Mouse (Mus musculus) limb, embryonic 11.5 days (tissue): ENCODE measurements at regions not wholly inside any gene's neighbourhood (a gene's known extent, or its start where the extent isn't known, plus 50 kb on each side); places are given as distances from the start of the nearest gene placed in this dataset.

Experiments
- ATAC-seq: fragments of 200-750 bp; cut with Nextera tagmentation; 2 replicates; pipeline ENCODE4 v1.8.0; 2017; ENCODE audit warnings: low read depth; ENCODE audit not compliant: insufficient number of reproducible peaks, low FRiP score, low TSS enrichment
- DNase-seq: peaks from one replicate; pipeline ENCODE4 v3.0.0-alpha.2; 2015; ENCODE audit warnings: low spot score
- H3K27ac ChIP-seq: fragments of 300-500 bp; sonication (generic); replicated peaks from 2 replicates; pipeline ENCODE4 v1.5.1; 2014; ENCODE audit warnings: low read depth, mild to moderate bottlenecking, low read length
- H3K27me3 ChIP-seq: fragments of 300-500 bp; sonication (generic); 2 replicates; pipeline ENCODE4 v1.6.1; 2014; ENCODE audit warnings: mild to moderate bottlenecking, low read length, mixed read lengths; ENCODE audit not compliant: control insufficient read depth, insufficient read depth
- H3K36me3 ChIP-seq: fragments of 300-500 bp; sonication (generic); 2 replicates; pipeline ENCODE4 v1.6.1; 2014; ENCODE audit warnings: mild to moderate bottlenecking, low read length, moderate library complexity, mixed read lengths; ENCODE audit not compliant: control insufficient read depth, insufficient read depth
- H3K4me1 ChIP-seq: fragments of 300-500 bp; sonication (generic); 2 replicates; pipeline ENCODE4 v1.6.1; 2014; ENCODE audit warnings: low read length, mixed read lengths; ENCODE audit not compliant: control insufficient read depth, insufficient read depth
- H3K4me2 ChIP-seq: fragments of 300-500 bp; sonication (generic); 2 replicates; pipeline ENCODE4 v1.6.1; 2014; ENCODE audit warnings: low read depth, mild to moderate bottlenecking, moderate library complexity; ENCODE audit not compliant: severe bottlenecking
- H3K4me3 ChIP-seq: fragments of 300-500 bp; sonication (generic); 2 replicates; pipeline ENCODE4 v1.5.1; 2014; ENCODE audit warnings: low read depth, low read length
- H3K9ac ChIP-seq: fragments of 300-500 bp; sonication (generic); 2 replicates; pipeline ENCODE4 v1.6.1; 2014; ENCODE audit warnings: mild to moderate bottlenecking, low read length
- H3K9me3 ChIP-seq: fragments of 300-500 bp; sonication (generic); 2 replicates; pipeline ENCODE4 v1.6.1; 2016; ENCODE audit warnings: low read length; ENCODE audit not compliant: control insufficient read depth
- WGBS: fragments of 180-500 bp; shearing (Covaris S2); extraction: QIAGEN DNeasy Blood & Tissue Kit; methylation state at CpG from one replicate; pipeline ENCODE4 v1.1.7; 2014; 5-methylcytosine and 5-hydroxymethylcytosine counted together

DNA sequence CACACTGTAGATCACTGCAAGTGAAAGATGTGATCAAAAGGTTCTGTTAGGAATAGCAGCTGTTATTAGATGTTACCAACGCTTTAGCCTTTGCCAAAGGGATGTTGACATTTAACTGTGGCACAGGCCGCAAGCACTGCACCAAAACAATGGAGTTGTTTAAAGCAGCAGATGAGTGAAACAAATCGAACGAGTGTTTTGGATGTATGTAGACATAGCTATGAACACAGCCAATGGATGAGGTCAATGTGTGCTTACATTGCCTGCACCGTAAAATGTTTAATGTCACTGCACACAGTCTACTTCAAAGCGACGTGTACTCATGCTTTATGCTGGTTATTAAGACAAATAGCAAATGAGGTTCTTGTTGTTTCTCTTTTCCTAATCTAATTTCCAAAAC is 602.7 kb downstream of the Fat4 start:
- no peak overlapping the region for H3K4me2 ChIP-seq
- no peak overlapping the region for H3K27ac ChIP-seq
- WGBS = 80% methylated on average over 7 of the region's 7 CpGs
- H3K4me3 ChIP-seq = no peak overlapping the region
- no peaks in the 10 kb centered on the region for H3K36me3 ChIP-seq
- no peaks in the 10 kb centered on the region for H3K9me3 ChIP-seq
- no peaks in the 10 kb centered on the region for H3K4me1 ChIP-seq
- H3K9ac ChIP-seq = no peak overlapping the region
- ATAC-seq (no peak), DNase-seq (no peak)
- no peaks in the 10 kb centered on the region for H3K27me3 ChIP-seq

GRCm38 (mm10) chr3:39494363-39494762 is 607.6 kb downstream of the Fat4 start:
- Histone ChIP-seq H3K36me3 (no peaks in the 10 kb centered on the region), H3K4me3 (no peak overlapping the region), H3K4me1 (no peaks in the 10 kb centered on the region), H3K4me2 (no peak overlapping the region), H3K27ac (no peak overlapping the region), H3K27me3 (no peaks in the 10 kb centered on the region), H3K9ac (no peak overlapping the region), H3K9me3 (no peaks in the 10 kb centered on the region)
- WGBS = 92% methylated on average over 3 of the region's 3 CpGs
- ATAC-seq (no peak), DNase-seq (no peak)

GRCm38 (mm10) chr3:39528087-39528486 is 641.3 kb downstream of the Fat4 start:
- no peak for ATAC-seq
- Histone ChIP-seq H3K36me3 (no peaks in the 10 kb centered on the region), H3K4me3 (no peak overlapping the region), H3K27ac (no peak overlapping the region), H3K9ac (no peak overlapping the region), H3K27me3 (no peaks in the 10 kb centered on the region), H3K4me1 (no peaks in the 10 kb centered on the region), H3K4me2 (no peak overlapping the region), H3K9me3 (no peaks in the 10 kb centered on the region)
- WGBS = 78% methylated on average over 5 of the region's 5 CpGs
- no peak for DNase-seq

GRCm38 (mm10) chr3:39537515-39537914 is 650.8 kb downstream of the Fat4 start:
- H3K9me3 ChIP-seq = no peaks in the 10 kb centered on the region
- H3K36me3 ChIP-seq = no peaks in the 10 kb centered on the region
- H3K4me2 ChIP-seq = no peak overlapping the region
- H3K4me1 ChIP-seq = no peaks in the 10 kb centered on the region
- WGBS = 96% methylated on average over 2 of the region's 2 CpGs
- DNase-seq (no peak), ATAC-seq (no peak)
- no peaks in the 10 kb centered on the region for H3K27me3 ChIP-seq
- H3K4me3 ChIP-seq = no peak overlapping the region
- H3K27ac ChIP-seq = no peak overlapping the region
- no peak overlapping the region for H3K9ac ChIP-seq

GRCm38 (mm10) chr3:39540530-39541118 is 653.9 kb downstream of the Fat4 start:
- Histone ChIP-seq H3K27me3 (no peaks in the 10 kb centered on the region), H3K4me2 (no peak overlapping the region), H3K27ac (0 out of 2 replicates have a peak overlapping the region, but pooled peaks have one; percentile 6), H3K4me3 (no peak overlapping the region), H3K9me3 (no peaks in the 10 kb centered on the region), H3K4me1 (no peaks in the 10 kb centered on the region), H3K9ac (no peak overlapping the region), H3K36me3 (no peaks in the 10 kb centered on the region)
- ATAC-seq (no peak), DNase-seq (peak; percentile 32)
- 55% methylated on average over 7 of the region's 7 CpGs for WGBS

DNA sequence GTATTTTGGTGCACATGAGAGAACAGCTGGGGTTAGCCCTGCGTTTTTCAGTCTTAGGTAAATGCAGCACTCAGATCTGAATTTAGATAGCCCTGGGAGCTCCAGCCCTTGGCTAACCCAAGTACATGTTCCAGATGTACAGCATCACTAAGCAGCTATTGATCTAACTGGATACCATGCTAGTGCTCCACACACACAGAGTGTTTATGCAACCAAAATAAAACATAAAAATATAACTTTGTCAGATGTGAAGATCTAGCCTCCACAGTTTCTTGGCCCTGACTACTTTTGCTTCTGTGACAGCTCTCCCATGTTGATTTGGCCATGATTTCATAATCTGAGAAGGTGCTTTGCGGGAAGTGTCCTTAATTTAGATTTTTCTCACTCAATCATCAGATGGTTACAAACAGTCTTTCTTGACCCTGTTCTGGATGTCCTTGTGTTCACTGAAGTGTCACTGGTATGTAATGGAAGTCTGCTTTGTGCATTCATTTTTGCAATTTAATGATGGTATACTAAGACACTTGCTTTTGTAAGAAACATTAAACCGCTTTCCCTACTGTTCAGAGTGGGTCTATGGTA is 672.8 kb downstream of the Fat4 start:
- H3K4me2 ChIP-seq = no peak overlapping the region
- no peak overlapping the region for H3K4me3 ChIP-seq
- no peaks in the 10 kb centered on the region for H3K9me3 ChIP-seq
- H3K9ac ChIP-seq = no peak overlapping the region
- no peak overlapping the region for H3K27ac ChIP-seq
- no peaks in the 10 kb centered on the region for H3K36me3 ChIP-seq
- ATAC-seq (no peak), DNase-seq (no peak)
- 0 out of 2 replicates have a peak, but pooled peaks cover 3% of the 10 kb centered on the region for H3K4me1 ChIP-seq
- WGBS = 91% methylated on average over 3 of the region's 3 CpGs
- H3K27me3 ChIP-seq = no peaks in the 10 kb centered on the region

DNA sequence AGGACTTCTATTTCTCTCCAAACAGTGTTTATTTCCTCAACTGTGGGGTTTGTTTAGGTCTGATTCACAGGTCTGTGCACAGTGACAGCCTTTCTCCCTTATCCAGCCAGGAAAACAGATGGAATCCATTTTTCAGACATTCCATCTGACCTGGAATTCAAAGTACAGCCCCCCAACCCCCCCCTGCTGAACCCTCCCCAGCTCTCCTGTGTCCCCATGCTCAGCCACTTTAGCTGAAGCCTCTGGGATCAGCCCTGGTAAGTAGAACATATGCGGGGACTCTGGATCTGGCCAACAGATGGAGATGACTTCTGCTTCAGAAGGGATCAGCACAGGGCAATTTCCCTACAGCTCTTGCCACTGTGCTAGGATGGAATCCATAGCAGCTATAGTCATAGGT is 674.2 kb downstream of the Fat4 start:
- Histone ChIP-seq H3K4me1 (0 out of 2 replicates have a peak, but pooled peaks cover 3% of the 10 kb centered on the region), H3K27ac (0 out of 2 replicates have a peak overlapping the region, but pooled peaks have one; percentile 6), H3K4me2 (no peak overlapping the region), H3K27me3 (no peaks in the 10 kb centered on the region), H3K9ac (no peak overlapping the region), H3K9me3 (no peaks in the 10 kb centered on the region), H3K4me3 (no peak overlapping the region), H3K36me3 (no peaks in the 10 kb centered on the region)
- DNase-seq (peak; percentile 35), ATAC-seq (no peak)
- WGBS = 50% methylated on average over 1 of the region's 1 CpGs

GRCm38 (mm10) chr3:39571444-39572237 is 684.9 kb downstream of the Fat4 start:
- Histone ChIP-seq H3K27ac (no peak overlapping the region; the same call in 1 of the 2 replicates), H3K9ac (no peak overlapping the region), H3K4me3 (no peak overlapping the region), H3K9me3 (no peaks in the 10 kb centered on the region), H3K36me3 (no peaks in the 10 kb centered on the region), H3K27me3 (no peaks in the 10 kb centered on the region), H3K4me1 (peaks cover 2% of the 10 kb centered on the region; the same call in 1 of the 2 replicates), H3K4me2 (no peak overlapping the region)
- 30% methylated on average over 5 of the region's 5 CpGs for WGBS
- ATAC-seq = no peak
- peak; percentile 25 for DNase-seq
